Mouse (Mus musculus) splenic B cell, adult 2 months (primary cell): ENCODE results near the gene Spata3.

Source experiments
- DNase-seq: peaks from one replicate; pipeline ENCODE4 v3.0.0-alpha.2; 2011; ENCODE audit warnings: low read depth, low spot score
- H3K27me3 ChIP-seq: 2 replicates; pipeline ENCODE4 v1.6.1; 2012; ENCODE audit warnings: mild to moderate bottlenecking, low read length, moderate library complexity, mixed read lengths; ENCODE audit not compliant: control insufficient read depth, poor library complexity, insufficient read depth, severe bottlenecking
- H3K36me3 ChIP-seq: 2 replicates; pipeline ENCODE4 v1.6.1; 2012; ENCODE audit warnings: mild to moderate bottlenecking, low read length, moderate library complexity, mixed read lengths; ENCODE audit not compliant: control insufficient read depth, poor library complexity, insufficient read depth, severe bottlenecking

Spata3 gene

GRCm38 (mm10) chr1:86046833-86047563 is 30.4 kb downstream of the Spata3 start:
- no peak for DNase-seq
- Histone ChIP-seq H3K36me3 (no peaks in the 10 kb centered on the region), H3K27me3 (no peaks in the 10 kb centered on the region; the same call in 1 of the 2 replicates)

GRCm38 (mm10) chr1:86048231-86048630 is 31.6 kb downstream of the Spata3 start:
- DNase-seq = no peak
- no peaks in the 10 kb centered on the region for H3K36me3 ChIP-seq

GRCm38 (mm10) chr1:86048744-86049143 is 32.1 kb downstream of the Spata3 start:
- Histone ChIP-seq H3K27me3 (no peaks in the 10 kb centered on the region; the same call in 1 of the 2 replicates), H3K36me3 (no peaks in the 10 kb centered on the region)
- no peak for DNase-seq

More at GRCm38 (mm10) chr1:86048231-86048630, 31.6 kb downstream of the Spata3 start:
- H3K27me3 ChIP-seq = no peaks in the 10 kb centered on the region; the same call in 1 of the 2 replicates

- Histone ChIP-seq H3K36me3 (no peaks in the 10 kb centered on the region), H3K27me3 (no peaks in the 10 kb centered on the region)
- DNase-seq = no peak
Measured at GRCm38 (mm10) chr1:86053198-86053921, 36.7 kb downstream of the Spata3 start.

GRCm38 (mm10) chr1:86054943-86055342 is 38.3 kb downstream of the Spata3 start:
- no peak for DNase-seq
- no peaks in the 10 kb centered on the region for H3K27me3 ChIP-seq
- no peaks in the 10 kb centered on the region for H3K36me3 ChIP-seq

GRCm38 (mm10) chr1:86056284-86056683 is 39.7 kb downstream of the Spata3 start:
- DNase-seq = no peak

GRCm38 (mm10) chr1:86058856-86059769 is 42.5 kb downstream of the Spata3 start:
- H3K27me3 ChIP-seq = no peaks in the 10 kb centered on the region
- H3K36me3 ChIP-seq = no peaks in the 10 kb centered on the region
- DNase-seq = peak; percentile 94

More at GRCm38 (mm10) chr1:86056284-86056683, 39.7 kb downstream of the Spata3 start:
- H3K27me3 ChIP-seq = no peaks in the 10 kb centered on the region
- H3K36me3 ChIP-seq = no peaks in the 10 kb centered on the region

GRCm38 (mm10) chr1:86062523-86062922 is 45.9 kb downstream of the Spata3 start:
- no peaks in the 10 kb centered on the region for H3K27me3 ChIP-seq
- peak; percentile 18 for DNase-seq
- H3K36me3 ChIP-seq = no peaks in the 10 kb centered on the region

GRCm38 (mm10) chr1:86064271-86064991 is 47.8 kb downstream of the Spata3 start, which contains the start of gene Psmd1:
TSS of gene Psmd1 (plus strand) at chr1:86064387.
- Histone ChIP-seq H3K36me3 (no peaks in the 10 kb centered on the region), H3K27me3 (no peaks in the 10 kb centered on the region)
- DNase-seq = peak; percentile 97

- peaks cover 13% of the 10 kb centered on the region for H3K36me3 ChIP-seq
- H3K27me3 ChIP-seq = no peaks in the 10 kb centered on the region
- DNase-seq = no peak
Measured at GRCm38 (mm10) chr1:86076565-86076964, 59.9 kb downstream of the Spata3 start.
